Mouse (Mus musculus) erythroblast, embryonic 14.5 days (primary cell): ENCODE results near the gene Gas6.

Experiments used
- GATA1 ChIP-seq: IDR thresholded peaks from 2 replicates; pipeline ENCODE4 v1.6.1; 2012; ENCODE audit warnings: low read length, inconsistent platforms, mixed read lengths
- TAL1 ChIP-seq: IDR thresholded peaks from 3 replicates; pipeline ENCODE4 v1.6.1; 2012; ENCODE audit warnings: low read length, inconsistent platforms, mixed read lengths

DNA sequence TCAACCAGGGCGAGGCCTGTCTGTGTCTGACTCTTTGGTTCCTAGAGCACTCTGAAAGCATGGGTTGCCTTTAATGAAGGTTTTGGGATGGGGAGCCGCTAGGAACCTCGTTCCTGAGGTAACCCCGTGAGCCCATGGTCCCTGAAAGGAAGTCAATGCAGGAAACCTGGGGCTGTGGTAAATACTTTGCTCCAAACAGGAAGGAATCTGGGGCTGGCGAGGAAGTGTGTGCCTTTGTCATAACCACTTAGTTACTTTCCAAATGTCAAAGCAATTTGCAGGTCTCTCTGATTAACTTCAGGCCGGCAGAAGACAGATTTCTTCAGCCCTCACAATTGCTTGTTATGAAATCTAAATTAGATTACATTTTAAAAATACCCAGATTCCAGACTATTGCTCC, 66.9 kb downstream of the Gas6 start:
- no peak for TF ChIP-seq GATA1
- no peak for TF ChIP-seq TAL1
